Mouse (Mus musculus) thymus, postnatal 14 days (tissue): ENCODE measurements around the gene Nudt16.
A peak's percentile ranks its signal among the peaks of the same experiment; 100 is the strongest.
"Not testable (repeated sequence)": the region's sequence is repeated elsewhere in the genome, so short reads cannot be mapped to it uniquely, and the experiment has no call there.

Experiments used
- DNase-seq: peaks from one replicate; pipeline ENCODE4 v3.0.0; 2021

Nudt16 gene

DNA sequence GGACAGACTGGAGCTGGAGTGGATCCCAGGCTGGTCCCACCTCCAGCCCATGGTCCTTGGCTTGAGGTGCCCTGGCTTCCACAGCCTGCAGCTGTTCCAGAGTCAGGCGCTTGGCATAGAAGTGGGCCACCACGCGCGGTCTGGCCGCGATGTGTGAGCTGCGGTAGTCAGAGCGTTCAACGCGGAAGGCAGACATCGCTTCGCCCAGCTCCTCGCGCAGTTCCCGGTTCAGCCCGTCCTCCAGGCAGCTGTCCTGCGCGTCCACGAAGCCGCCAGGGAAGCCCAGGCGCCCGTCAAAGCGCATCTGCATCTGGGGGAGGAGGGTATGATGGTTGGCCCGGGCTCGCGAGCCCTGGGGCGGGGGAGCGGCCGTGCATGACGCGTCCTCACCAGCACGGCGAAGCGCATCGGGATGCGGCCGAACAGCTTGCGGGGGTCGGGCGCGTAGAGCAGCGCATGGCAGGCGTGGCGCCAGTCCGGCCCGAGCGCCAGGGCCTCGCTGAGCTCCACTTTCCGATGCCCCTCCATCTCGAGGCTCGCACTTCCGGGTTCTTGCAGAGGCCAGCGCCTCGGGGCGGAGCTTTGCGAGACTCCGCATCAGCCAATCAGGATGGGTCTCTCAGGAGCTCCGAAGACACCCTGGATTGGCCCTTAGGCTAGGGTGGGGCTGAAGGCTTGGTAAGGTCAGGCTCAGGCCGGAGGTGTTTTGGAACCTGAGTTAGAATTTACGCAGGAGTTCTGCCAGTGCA lies at the start of gene Nudt16:
Nudt16 (minus strand) TSS at position 572 of the 749 bp plus-strand sequence.
- DNase-seq, result peak; percentile 94

DNA sequence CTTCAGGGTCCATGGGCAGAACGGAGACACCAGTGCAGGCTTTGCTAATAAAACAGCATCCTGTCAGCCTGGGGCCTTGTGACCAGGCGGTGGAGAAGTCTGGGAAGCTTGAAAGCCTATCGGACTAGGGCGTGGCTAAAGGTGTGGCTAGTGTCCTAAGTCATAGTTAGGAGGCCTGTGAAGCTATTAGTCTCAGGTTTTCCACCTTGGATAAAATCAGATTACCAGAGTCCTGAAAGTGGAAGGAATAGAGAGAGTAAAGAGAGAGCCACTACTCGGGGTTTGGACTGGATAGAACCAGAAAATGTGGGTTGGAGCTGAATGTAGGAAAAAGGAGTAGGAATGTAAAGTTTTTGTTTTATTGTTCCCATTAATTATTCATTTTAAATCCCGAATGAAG lies 13.4 kb upstream of the Nudt16 start, which contains the start of gene 1700080E11Rik:
1700080E11Rik (minus strand) TSS at position 101 of the 400 bp plus-strand sequence.
- no peak for DNase-seq

GRCm38 (mm10) chr9:105139204-105139603 lies 7.6 kb upstream of the Nudt16 start:
- DNase-seq, result no peak

DNA sequence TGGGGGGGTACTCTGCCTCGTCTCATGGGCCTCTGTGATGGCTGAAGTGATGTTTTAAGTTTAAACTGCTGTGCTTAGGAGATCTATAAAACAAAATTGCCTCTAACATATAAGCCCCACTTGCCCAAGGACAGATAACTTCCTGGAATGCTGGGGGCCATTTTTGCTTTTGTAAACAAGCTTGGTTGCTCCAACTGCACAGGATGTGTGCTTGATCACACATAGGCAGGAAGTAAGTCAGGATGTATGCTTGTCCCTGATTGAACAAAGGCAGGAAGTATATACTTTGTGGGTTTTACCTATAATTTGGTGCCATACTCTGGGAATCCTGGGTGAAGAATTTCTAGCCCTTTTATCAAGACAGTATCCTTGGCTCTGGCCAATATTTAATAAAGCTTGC lies 4.8 kb upstream of the Nudt16 start:
- no peak for DNase-seq

- no peak for DNase-seq
These were observed 2.9 kb upstream of the Nudt16 start for GRCm38 (mm10) chr9:105134536-105134935.

DNA sequence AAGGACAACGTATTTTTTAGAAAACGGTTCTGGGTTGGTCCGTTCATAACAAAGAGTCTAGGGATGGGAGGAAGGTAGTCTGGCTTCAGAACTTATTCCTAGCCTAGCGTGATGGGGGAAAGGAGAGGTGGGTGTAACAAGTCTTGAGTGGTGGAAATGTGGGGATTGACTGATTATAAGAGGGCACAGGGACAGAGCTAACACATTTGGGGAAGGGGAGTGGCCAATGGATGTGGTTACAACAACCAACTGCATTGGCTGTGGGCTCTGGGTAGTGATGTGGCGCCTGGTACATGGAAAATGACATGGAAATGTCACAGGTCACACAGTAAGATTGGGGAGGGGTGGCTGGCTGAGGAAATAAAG lies 361 bp upstream of the Nudt16 start:
- peak; percentile 30 for DNase-seq

- no peak for DNase-seq
These were observed 1.3 kb downstream of the Nudt16 start for GRCm38 (mm10) chr9:105130331-105130730.

GRCm38 (mm10) chr9:105125206-105125605 lies 6.4 kb downstream of the Nudt16 start:
- not testable (repeated sequence) for DNase-seq

DNA sequence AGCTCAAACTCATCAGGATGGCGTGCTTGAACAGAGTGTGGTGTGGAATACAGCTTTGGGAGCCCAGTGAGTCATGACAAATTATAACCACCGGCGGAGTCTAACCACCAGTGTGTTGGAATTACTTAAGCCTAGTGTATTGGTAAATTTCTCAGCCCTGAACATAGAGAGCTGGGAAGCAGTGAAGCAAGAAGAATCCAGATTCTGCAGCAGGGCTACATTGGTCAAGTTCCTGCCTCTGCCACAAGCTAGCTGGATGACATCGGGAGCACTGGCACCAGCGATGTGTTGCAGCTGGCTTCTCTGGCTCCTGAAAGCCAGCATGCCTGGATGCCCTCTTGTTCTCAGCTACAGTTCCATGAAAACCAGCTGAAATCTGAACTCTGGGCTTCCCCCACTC lies 27.7 kb downstream of the Nudt16 start:
- no peak for DNase-seq

GRCm38 (mm10) chr9:105101911-105102310 lies 29.7 kb downstream of the Nudt16 start:
- DNase-seq, result no peak

GRCm38 (mm10) chr9:105100807-105101570 lies 30.6 kb downstream of the Nudt16 start:
- peak; percentile 79 for DNase-seq

GRCm38 (mm10) chr9:105080246-105080645 lies 51.4 kb downstream of the Nudt16 start:
- DNase-seq, result no peak
